Mouse (Mus musculus) heart, postnatal 25 days (tissue): ENCODE data around the gene Gm6899. TPM values are rescaled to one million over a fixed set of nuclear protein-coding genes. Genes with fewer than 3 reads are reported as not detected.

Experiments
- DNase-seq: peaks from one replicate; pipeline ENCODE4 v3.0.0; 2022; ENCODE audit warnings: low spot score
- intact Hi-C: fragments of 180-260 bp; cut with DNase I; formaldehyde crosslinking; loops from one replicate; pipeline ENCODE4 v1.15.1; 2025
- total RNA-seq, 2 experiments: library from RNA; stranded (reverse); gene quantifications; 2 replicates each; pipeline ENCODE4 v1.2.3; 2021

Gm6899 gene
- total RNA-seq, 2 experiments from 2014 or later = not detected

GRCm38 (mm10) chr11:26636239-26636638 is 43.2 kb downstream of the Gm6899 start:
- no peak for DNase-seq
- intact Hi-C loops = no loop called here

- intact Hi-C loops = no loop called here
- no peak for DNase-seq
Measured at GRCm38 (mm10) chr11:26640314-26640785, 47.3 kb downstream of the Gm6899 start.

GRCm38 (mm10) chr11:26642141-26642540 is 49.1 kb downstream of the Gm6899 start:
- no peak for DNase-seq
- intact Hi-C loops = no loop called here

Other genes starting within 250 kb of the Gm6899 start
- 1 to 10 TPM; 7.0 to 7.5 TPM for gene Fancl, start 207.1 kb upstream of the Gm6899 start, total RNA-seq
- gene Vrk2, start 758 bp downstream of the Gm6899 start, total RNA-seq = 1 to 10 TPM; 4.7 to 6.1 TPM